Mouse (Mus musculus): ENCODE results near the gene Stox2.

Stox2 gene

DNA sequence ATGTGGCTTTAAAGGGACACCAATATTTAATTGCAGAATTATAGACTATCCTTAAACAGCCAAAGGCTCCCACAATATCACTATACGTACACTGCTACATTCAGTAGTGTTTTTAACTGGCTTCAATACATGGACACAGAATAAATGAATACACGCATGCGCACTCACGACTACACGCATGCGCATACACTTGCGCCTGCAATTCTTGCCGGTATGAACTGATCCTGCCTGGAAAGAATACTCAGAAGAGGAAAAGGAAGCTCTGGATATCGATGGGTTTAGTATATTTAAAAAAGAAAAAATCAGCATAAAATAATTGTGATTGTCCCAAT, 100.4 kb downstream of the Stox2 start:
- TF ChIP-seq GATA4 (IDR thresholded peaks at IDR 0.05; ENCODE audit: insufficient replicate concordance, low read length), result no peak

DNA sequence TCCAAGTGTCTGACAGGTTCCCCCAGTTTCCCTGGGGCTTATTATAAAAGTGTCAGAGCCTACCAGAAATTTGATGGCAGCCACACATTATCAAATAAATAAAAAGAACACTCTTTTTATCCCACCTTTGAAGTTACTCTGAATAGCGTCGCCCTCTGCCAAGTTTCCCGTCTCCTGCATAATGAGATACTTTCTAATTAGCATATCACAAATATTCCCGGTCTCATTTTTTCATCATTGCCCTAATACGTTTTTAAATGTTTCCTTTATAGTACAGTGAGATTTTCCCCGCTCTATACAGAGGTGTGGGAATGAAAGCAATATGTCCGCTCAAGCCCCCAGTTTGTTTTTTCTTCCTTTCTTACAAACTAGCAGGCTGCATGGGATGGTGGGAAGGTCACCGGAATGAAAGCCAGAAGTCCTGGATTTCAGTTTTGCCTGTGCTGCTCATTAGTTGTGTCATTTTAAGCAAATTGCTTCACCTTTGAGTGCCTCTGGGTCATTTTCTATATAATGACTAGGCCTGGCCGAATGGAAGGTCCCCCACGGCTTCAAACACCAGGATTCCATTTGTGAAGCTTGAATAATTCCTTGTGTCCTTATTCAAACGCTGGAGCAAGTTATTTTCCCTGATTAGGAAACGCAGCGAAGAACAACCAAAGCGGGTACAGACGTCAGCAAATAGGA, 100.9 kb downstream of the Stox2 start:
- no peak for TF ChIP-seq GATA4 (IDR thresholded peaks at IDR 0.05; ENCODE audit: insufficient replicate concordance, low read length)

DNA sequence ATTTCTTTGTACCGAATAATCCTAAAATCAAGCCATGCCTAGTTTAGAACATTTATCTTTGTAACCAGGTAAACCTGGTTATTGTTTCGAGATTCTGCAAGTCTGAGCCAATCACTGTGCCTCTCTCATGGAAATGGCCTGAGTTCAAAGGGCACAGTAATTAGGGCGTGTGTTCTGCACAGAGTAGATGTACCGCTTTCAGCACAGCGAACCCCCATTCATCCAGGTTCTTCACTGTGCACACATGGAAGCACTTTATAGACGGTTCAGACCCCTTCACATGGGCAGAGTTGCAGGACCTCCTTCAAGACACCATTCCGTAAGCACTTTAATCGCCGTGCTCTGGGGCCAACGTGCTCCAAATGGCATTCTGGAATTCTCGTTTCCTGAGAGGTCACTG, 104.7 kb downstream of the Stox2 start:
- no peak for TF ChIP-seq GATA4 (IDR thresholded peaks at IDR 0.05; ENCODE audit: insufficient replicate concordance, low read length)

DNA sequence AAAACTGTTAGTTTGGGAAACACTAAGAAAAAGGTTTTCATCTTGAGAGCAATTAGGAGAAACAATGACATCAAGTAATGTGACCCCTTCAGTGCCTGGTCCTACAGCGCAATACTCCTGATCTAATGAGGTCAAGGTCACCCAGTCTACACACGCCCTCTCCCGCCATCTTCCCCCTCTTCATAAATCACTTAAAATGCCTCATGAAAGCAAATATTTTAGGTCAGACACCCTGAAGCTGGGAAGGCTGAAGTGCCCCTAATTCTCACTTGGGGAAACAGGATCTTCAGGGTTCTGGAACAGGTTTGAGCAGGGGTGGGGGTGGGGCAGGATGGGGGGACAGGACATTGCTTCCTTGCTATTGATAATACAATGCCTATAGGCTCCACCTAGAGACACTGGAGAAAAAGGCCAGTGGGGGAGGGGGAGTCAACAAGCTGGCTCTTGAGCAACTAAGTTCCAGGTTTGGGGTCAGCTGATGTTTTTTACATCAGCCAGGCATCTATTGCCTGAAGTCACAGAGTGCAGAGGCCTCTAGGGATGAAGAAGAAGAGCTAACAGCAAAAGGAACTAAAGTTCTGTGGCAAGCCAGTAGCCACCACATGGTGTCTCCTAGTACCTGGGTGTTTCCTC, 107.4 kb downstream of the Stox2 start:
- TF ChIP-seq GATA4 (IDR thresholded peaks at IDR 0.05; ENCODE audit: insufficient replicate concordance, low read length), result no peak

DNA sequence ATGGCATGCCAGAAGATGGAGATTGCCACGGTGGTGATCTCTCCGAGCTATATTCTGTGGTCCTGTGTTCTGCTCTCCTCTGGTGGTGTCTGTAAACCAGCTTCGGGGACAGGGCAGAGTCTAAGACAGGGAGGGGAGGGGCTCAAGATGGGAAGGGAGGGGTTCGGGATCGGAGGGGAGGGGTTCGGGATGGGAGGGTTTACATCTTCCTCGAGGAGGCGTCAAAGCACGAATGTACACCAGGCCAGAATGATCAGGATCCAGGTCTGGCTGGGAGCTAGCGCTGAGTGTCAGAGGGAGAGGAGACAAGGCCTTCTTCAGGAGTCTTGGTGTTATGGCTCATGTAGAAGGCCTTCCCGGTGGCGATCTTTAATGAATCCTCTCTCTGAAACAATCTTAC, 109.7 kb downstream of the Stox2 start:
- TF ChIP-seq GATA4 (IDR thresholded peaks at IDR 0.05; ENCODE audit: insufficient replicate concordance, low read length), result no peak

DNA sequence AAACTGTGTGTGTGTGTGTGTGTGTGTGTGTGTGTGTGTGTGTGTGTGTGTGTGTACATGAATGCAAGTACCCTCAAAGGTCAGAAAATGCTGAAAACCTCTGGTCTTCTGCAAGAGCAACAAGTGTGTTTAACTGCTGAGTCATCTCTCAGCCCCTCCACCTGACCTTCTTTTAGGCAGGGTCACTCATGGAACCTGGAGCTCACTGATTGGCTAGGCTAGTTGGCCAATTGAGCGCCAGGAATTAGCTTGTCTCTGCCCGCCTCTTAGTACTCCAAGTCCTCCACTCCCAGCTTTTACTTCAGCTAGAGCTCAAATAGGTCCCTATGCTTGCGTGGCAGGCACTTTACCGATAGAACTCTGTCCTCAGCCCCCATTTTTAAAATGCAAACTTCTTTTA, 110.2 kb downstream of the Stox2 start:
- TF ChIP-seq GATA4 (IDR thresholded peaks at IDR 0.05; ENCODE audit: insufficient replicate concordance, low read length), result no peak

DNA sequence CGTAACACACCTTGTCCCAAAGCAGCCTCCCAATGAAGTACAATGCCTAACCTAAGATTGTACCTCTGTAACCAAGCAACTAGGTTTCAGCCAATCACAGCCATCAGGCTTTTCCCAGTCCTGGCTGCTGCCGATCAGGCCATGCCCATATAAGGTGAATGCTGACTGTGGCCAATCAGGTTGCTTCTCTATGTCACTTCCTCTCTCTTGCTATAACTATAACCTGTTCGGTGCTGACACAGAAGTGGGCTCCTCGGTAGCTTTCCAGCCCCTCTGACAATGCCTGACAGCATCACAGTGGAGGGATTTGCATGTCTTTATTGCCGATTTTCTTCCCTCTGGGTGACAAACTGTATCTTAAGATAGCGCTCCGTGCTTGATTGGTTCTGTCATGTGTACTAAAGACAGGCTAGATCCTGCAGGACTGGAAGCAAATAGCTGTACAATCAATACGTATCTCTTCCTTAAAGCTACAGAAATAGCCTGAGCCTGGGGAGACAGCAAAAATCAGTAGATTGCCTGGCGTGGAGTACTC, 111.9 kb downstream of the Stox2 start:
- no peak for TF ChIP-seq GATA4 (IDR thresholded peaks at IDR 0.05; ENCODE audit: insufficient replicate concordance, low read length)

DNA sequence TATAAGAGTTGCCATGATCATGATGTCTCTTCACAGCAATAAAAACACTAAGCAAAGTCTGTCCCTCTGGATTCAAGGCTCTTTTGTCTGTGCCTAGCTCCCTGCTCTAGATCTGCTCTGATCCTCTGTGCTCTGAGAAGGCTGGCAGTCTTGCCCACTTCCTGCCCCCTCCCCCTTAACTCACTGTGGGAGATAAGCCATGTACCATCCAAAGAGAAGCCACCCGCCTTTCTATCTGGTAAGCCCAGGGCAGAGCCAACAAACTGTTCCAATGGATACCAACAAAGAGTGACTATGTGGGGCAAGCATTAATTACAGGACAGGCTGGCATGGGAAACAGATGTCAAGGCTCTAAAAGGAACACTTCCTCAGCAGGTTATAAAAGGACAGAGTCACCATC, 113.2 kb downstream of the Stox2 start:
- no peak for TF ChIP-seq GATA4 (IDR thresholded peaks at IDR 0.05; ENCODE audit: insufficient replicate concordance, low read length)

DNA sequence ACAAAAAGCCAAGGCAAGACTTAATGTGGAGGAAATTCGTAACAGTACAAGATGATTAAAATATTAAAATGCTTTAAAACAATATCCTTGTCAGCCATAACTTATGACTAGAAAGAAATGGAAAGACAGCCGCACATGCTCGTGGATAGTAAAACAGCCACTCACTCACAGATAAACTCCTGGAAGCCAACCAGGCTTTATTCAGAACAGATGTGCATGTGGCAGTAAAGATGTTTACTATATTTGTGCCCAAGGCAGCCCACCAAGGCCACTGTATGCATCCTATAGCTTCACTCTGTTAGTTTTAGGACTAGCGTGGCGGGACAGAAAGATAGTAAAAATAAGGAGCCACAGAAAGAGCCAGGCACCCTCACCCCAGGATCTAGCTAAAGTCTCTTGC, 115.2 kb downstream of the Stox2 start:
- TF ChIP-seq GATA4 (IDR thresholded peaks at IDR 0.05; ENCODE audit: insufficient replicate concordance, low read length), result no peak

DNA sequence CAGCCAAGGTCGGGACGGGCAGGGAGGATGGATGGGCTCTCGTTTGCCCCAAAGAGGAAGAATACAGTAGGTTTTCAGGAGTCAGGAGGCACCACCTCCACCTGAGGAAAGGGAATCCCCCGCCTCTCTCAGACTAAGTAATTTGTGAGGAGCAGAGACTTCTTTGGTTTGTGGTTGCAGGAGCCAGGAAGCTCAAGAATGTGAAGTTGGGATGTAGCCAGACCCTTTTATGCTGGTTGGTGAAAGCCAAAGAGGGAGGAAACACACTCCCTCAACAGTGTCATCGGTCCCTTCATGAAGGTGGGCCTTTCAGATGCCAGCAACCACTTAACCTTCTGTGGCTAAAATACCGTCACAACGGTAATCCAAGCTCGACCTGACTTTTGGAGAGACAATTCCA, 119.8 kb downstream of the Stox2 start:
- TF ChIP-seq GATA4 (IDR thresholded peaks at IDR 0.05; ENCODE audit: insufficient replicate concordance, low read length), result no peak

DNA sequence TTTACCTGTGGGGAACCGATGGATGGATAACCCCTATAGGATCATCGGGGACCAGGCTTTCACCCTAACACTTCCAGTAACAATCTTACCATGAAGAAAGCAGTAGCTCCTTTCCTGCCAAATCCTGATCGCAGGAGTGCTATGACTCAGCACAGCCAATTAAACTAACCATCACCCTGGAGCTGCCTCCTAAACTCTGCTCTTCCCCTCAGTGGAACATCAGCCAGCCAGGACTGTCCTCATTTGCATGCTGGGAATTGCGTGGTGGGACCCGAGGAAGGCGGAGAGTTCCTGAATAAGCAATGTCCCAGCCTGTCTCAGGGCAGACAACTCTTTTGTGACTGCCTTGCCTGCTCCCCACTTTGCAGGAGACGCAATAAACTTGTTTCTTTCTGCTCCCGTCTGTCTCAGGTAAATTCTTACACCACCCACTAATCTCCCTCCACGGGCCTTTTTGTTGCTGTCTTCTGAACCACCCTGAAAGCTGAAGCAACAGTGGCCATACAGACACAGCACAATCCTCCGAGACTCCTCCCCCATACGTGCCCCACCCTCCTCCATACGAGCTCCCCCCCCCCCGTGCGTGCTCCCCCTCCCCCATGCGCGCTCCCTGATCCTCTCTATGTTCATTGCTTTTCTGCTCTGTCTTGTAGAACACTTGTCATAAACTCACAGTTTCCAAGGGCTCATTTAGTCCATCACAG, 121.9 kb downstream of the Stox2 start:
- TF ChIP-seq GATA4 (IDR thresholded peaks at IDR 0.05; ENCODE audit: insufficient replicate concordance, low read length), result no peak

DNA sequence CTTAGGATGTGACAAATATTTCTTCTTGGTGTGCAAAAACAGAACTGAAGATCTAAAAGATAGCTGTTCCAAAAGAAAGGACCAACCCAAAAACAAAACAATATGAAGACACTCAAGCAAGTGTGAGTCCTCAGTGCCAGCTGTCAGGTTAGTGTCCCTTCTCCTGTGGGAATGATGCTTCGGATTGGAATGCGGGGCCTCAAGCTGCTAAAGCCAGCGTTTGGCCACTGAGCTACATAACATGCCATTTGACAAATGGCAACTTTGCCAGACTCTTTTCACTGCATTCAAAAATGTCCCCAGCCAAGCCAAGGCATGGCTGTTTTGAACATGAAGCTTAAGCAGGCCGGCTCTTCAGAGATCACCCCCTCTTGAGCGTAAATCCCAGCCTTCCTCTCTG, 124.9 kb downstream of the Stox2 start:
- TF ChIP-seq GATA4 (IDR thresholded peaks at IDR 0.05; ENCODE audit: insufficient replicate concordance, low read length), result no peak

DNA sequence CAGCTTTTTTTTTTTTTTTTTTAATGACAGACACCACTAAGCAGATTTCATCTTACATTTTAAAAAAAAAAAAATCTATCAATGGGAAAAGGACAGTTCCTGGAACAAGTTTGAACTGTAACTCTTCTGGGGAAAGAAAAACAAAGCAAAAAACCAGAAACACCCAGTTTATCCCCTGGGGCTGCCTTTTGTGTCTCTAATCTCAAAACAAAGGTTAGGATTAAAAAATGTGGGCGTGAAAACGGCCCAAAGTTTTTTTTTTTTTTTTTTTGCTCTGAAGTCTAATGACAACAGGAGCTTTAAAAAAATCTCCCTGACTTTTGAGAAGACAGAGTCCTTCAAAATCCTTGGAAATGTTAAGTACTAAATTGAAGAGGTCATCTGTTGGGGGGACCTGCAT, 125.5 kb downstream of the Stox2 start:
- no peak for TF ChIP-seq GATA4 (IDR thresholded peaks at IDR 0.05; ENCODE audit: insufficient replicate concordance, low read length)

DNA sequence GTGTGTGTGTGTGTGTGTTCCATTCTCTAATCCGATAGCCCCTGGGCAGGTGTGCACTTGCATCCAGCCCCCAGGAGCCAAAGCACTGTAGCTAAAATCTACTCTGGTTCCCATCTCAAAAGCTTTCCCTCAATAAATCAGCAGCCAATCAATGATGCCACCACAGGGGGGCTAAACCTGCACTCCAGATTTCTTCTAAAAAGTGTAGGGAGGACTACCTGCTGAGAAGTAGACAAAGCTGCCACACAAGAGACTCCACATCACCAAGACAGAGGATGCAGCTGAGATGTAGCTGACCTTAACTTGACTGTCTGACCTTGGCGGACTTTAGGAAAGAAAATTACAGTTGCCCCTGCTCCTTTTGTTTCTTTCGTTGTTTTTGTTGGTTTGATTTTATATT, 127.7 kb downstream of the Stox2 start:
- TF ChIP-seq GATA4 (IDR thresholded peaks at IDR 0.05; ENCODE audit: insufficient replicate concordance, low read length), result no peak

DNA sequence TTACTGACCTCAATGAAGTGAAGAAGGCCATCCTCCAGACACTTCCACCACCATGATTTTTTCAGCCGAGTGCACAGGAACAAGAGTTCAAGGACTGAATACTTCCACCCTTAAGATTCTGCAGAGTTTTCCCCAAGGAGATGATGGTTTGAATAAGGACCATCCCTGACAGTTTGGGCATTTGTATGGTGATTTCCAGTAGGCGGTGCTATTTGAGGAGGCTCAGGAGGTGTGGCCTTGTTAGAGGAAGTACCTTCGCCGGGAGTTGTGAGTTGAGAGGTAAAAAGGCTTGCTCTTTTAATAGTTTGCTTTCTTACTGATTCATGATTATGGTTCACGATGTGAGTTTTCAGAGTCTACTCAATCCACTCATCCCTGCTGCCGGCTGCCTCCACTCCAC, 138.0 kb downstream of the Stox2 start:
- TF ChIP-seq GATA4 (IDR thresholded peaks at IDR 0.05; ENCODE audit: insufficient replicate concordance, low read length), result no peak

DNA sequence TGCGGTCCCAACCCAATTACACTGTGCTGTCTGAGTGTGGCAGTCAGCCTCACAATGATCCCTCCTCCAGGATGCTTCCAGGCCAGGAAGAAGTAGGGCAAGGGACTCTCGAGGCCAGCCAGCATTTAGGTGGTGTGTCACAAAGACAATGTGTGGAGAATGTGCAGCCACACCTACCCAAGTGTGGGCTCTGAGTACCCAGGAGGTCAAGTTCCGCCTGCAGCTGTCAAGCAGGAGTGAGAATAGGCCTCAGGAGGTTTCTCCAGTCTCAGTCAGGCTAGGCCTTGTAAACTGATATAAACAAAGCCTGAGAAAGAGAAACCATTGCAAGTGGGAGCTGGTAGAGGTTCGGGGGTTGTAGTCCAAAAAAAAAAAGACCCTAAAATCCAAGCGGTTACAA, 139.8 kb downstream of the Stox2 start:
- no peak for TF ChIP-seq GATA4 (IDR thresholded peaks at IDR 0.05; ENCODE audit: insufficient replicate concordance, low read length)
